Mouse (Mus musculus) mature B cell (primary cell): ENCODE measurements around the gene Prl3b1.

Experiments
- in situ Hi-C: fragments of 300-500 bp; cut with MboI; formaldehyde crosslinking; loops from 2 replicates; pipeline ENCODE4 v1.14.3; 2019

Gene Prl3b1

DNA sequence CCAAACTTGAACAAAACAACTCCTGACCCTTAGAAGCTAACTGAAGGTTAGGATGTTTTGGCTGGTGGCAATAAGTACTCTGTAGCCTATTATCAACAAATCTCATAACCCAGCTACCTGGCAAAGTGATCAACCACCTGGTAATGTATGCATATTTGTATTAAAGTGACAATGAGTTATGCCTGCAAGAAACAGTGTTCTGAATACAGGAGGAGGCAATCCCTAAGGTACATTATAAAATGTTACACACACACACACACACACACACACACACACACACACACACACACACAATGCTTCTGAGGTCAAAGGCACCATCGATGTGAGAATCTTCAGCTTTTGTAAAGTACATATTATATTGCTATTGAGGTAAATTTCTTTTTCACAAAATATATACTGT, at the start of gene Prl3b1:
Gene Prl3b1 (plus strand): TSS at position 301 of the 400 bp plus-strand sequence.
- in situ Hi-C loops: no loop called here

- in situ Hi-C loops: no loop called here
Measured at GRCm38 (mm10) chr13:27196359-27196758, 45.3 kb upstream of the Prl3b1 start, which contains the start of gene Prl3c1. TSS of gene Prl3c1 (plus strand) at chr13:27196659.

GRCm38 (mm10) chr13:27259136-27259535, 17.5 kb downstream of the Prl3b1 start, which contains the start of gene Prl3a1:
TSS of gene Prl3a1 (plus strand) at chr13:27259436.
- in situ Hi-C loops: no loop called here
